Mouse (Mus musculus) heart, postnatal 0 days (tissue): Measurements from ENCODE around the gene Olfr206.

Source experiments
- CTCF ChIP-seq: IDR thresholded peaks from 2 replicates; pipeline ENCODE4 v1.5.1; 2016; ENCODE audit warnings: antibody characterized with exemption, control low read depth, low read depth
- EP300 ChIP-seq: IDR thresholded peaks from 2 replicates; pipeline ENCODE4 v1.6.1; 2016; ENCODE audit warnings: antibody characterized with exemption, low read depth

DNA sequence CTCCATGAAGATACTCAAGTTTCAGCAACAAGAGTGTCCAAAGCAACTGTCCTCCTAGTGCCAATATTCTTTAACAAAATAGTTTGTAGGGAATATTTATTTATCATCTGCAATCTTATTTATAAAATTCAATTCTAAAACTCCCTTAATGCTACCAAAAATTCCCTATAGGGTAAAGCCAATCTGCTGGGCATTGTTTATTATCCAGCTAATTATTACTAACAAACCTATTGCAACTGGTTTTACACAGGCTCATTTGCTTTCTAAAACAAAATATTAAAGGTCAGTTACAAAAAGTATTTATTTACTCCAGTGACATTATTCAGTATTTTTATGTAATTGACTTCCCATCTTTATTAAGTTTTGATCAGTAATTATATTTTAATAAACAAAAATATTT lies 30.9 kb downstream of the Olfr206 start, which contains the start of gene Olfr204:
- TF ChIP-seq EP300 = no peak
- TF ChIP-seq CTCF = no peak
